Mouse (Mus musculus): ENCODE data around the gene Angptl2. TPM values are rescaled to one million over a fixed set of nuclear protein-coding genes. Genes with fewer than 3 reads are reported as not detected.

Angptl2 gene
- polyA plus RNA-seq, 1 experiment from 2014 or later = 24.2 TPM

DNA sequence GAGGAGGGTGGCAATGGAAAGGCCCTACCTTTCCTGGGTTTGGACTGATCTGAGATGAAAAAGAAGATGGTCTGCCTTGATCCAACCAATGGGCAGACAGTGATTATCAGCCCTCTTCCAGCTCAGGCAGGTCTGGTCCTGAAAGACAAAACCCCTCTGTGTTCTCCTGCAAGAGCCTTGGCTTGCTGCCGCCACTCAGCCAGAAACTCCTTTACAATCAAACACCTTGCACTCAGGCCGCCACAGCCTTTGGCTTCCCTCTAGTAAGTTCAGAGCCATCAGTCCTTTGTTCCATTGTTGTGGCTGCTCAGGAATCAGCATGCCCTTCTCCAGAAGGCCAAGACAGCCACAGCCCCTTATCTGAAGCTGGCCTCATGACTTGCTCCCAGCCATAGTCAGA is 15.9 kb downstream of the Angptl2 start:
- H3K36me3 ChIP-seq (ENCODE audit: control insufficient read depth, insufficient read depth) = peaks cover 9% of the 10 kb centered on the region; the same call in 1 of the 2 replicates
- H3K9me3 ChIP-seq (ENCODE audit: control insufficient read depth) = no peaks in the 10 kb centered on the region
- H3K4me1 ChIP-seq (replicated peaks; ENCODE audit: control insufficient read depth, insufficient read depth, low read length) = no peaks in the 10 kb centered on the region
- no peak for ATAC-seq
- no peak overlapping the region for H3K4me3 ChIP-seq (ENCODE audit: low read depth, low read length)
- no peak overlapping the region for H3K27ac ChIP-seq (ENCODE audit: low read depth, low read length)
- no peak for TF ChIP-seq CTCF (IDR thresholded peaks at IDR 0.05; ENCODE audit: low read depth)
- no peak overlapping the region for H3K9ac ChIP-seq (ENCODE audit: low read depth, low read length)
- H3K4me2 ChIP-seq (replicated peaks; ENCODE audit: low read depth) = no peak overlapping the region
- H3K27me3 ChIP-seq (replicated peaks; ENCODE audit: control insufficient read depth, insufficient read depth, low read length) = no peaks in the 10 kb centered on the region
- whole genome bisulfite sequencing = 98% methylated on average over 2 of the region's 2 CpGs

DNA sequence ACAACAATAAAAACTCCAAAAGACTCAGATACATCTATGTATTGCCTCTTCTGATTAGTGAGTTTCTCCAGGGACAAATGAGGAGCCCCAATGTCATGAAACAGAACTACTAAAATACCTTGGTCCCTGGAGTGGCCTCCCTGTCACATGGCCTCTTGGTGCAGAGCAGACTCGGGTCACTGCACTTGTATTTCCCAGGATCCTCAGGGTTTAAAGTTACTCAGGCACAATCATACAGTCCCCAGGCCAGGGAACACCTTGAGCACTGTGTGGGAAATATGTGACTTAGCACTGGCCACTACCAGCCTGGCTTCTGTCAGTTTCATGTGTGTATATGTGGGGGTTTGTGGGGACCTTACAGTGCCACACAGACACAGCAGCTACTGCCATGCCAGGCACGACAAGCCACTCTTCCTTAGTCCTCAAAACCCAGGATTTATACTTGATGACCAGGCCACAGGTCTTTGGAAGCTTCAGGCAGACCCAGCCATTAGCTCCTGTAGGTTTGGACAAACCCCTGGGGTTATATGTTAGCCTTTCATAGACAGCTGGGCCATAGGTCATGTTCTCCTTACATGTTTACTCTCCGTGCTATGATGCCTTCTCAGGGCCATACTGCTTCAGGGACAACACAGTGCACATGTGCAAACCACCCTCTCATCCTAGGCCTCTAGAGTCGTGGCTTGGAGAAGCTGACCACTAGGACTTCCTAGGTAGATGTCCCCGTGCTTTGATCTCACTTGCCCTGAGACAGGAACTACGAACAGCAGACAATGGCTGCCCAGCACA is 17.1 kb downstream of the Angptl2 start:
- ATAC-seq = no peak
- WGBS = 68% methylated on average over 6 of the region's 6 CpGs
- Histone ChIP-seq H3K36me3 (ENCODE audit: control insufficient read depth, insufficient read depth) (peaks cover 21% of the 10 kb centered on the region; the same call in 1 of the 2 replicates), H3K4me3 (ENCODE audit: low read depth, low read length) (no peak overlapping the region), H3K9me3 (ENCODE audit: control insufficient read depth) (no peaks in the 10 kb centered on the region), H3K4me2 (replicated peaks; ENCODE audit: low read depth) (no peak overlapping the region), H3K4me1 (replicated peaks; ENCODE audit: control insufficient read depth, insufficient read depth, low read length) (no peaks in the 10 kb centered on the region), H3K27me3 (replicated peaks; ENCODE audit: control insufficient read depth, insufficient read depth, low read length) (no peaks in the 10 kb centered on the region), H3K9ac (ENCODE audit: low read depth, low read length) (no peak overlapping the region), H3K27ac (ENCODE audit: low read depth, low read length) (no peak overlapping the region)
- no peak for TF ChIP-seq CTCF (IDR thresholded peaks at IDR 0.05; ENCODE audit: low read depth)

DNA sequence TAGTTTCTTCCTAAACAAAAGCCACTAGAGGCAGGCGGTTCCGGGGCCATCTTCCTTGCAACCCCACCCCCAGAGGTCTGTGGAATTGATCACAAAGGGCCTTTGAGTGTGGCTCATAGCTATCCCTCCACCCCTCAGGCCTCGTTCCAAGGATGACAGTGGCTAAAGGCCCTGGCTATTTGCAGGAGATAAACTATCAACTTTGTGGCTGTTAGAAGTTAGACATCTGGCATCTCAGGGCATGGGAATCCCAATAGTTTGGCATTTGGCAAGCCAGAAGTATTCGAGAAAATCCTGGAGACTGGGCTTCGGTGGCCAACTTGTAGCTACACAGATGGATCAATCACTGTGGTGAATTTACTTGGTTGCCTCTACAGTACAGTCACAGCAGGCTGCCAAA is 18.0 kb downstream of the Angptl2 start:
- Histone ChIP-seq H3K4me3 (ENCODE audit: low read depth, low read length) (no peak overlapping the region), H3K9me3 (ENCODE audit: control insufficient read depth) (no peaks in the 10 kb centered on the region), H3K4me2 (replicated peaks; ENCODE audit: low read depth) (no peak overlapping the region), H3K27ac (ENCODE audit: low read depth, low read length) (no peak overlapping the region), H3K4me1 (replicated peaks; ENCODE audit: control insufficient read depth, insufficient read depth, low read length) (no peaks in the 10 kb centered on the region), H3K9ac (ENCODE audit: low read depth, low read length) (no peak overlapping the region), H3K27me3 (replicated peaks; ENCODE audit: control insufficient read depth, insufficient read depth, low read length) (no peaks in the 10 kb centered on the region), H3K36me3 (ENCODE audit: control insufficient read depth, insufficient read depth) (peaks cover 17% of the 10 kb centered on the region; the same call in 1 of the 2 replicates)
- WGBS = 79% methylated on average over 5 of the region's 5 CpGs
- TF ChIP-seq CTCF (IDR thresholded peaks at IDR 0.05; ENCODE audit: low read depth) = no peak
- no peak for ATAC-seq

DNA sequence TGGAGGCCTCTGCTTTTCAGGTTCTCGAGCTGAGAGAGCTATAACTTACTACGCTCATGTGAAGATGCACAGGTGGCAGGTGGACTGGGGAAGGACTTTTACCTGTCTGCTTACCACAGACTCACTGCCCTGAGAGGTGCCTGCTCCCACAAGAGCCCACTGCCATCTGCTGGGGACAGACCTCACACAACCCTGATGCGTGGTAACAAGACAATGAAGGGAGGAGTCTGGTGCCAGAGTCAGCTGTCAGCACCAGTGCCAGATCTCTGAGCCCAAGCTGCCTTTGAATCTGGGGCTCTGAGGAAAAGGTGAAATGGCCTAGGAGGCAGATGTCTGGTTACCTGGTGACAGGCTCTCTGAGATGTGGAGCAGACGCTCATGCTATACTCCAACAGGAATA is 19.0 kb downstream of the Angptl2 start:
- Histone ChIP-seq H3K36me3 (ENCODE audit: control insufficient read depth, insufficient read depth) (peaks cover 14% of the 10 kb centered on the region; the same call in 1 of the 2 replicates), H3K27me3 (replicated peaks; ENCODE audit: control insufficient read depth, insufficient read depth, low read length) (no peaks in the 10 kb centered on the region), H3K27ac (ENCODE audit: low read depth, low read length) (no peak overlapping the region), H3K4me3 (ENCODE audit: low read depth, low read length) (no peak overlapping the region), H3K9me3 (ENCODE audit: control insufficient read depth) (no peaks in the 10 kb centered on the region), H3K4me1 (replicated peaks; ENCODE audit: control insufficient read depth, insufficient read depth, low read length) (no peaks in the 10 kb centered on the region), H3K4me2 (replicated peaks; ENCODE audit: low read depth) (no peak overlapping the region), H3K9ac (ENCODE audit: low read depth, low read length) (no peak overlapping the region)
- TF ChIP-seq CTCF (IDR thresholded peaks at IDR 0.05; ENCODE audit: low read depth) = peak; percentile 48
- 83% methylated on average over 4 of the region's 4 CpGs for WGBS
- no peak for ATAC-seq

DNA sequence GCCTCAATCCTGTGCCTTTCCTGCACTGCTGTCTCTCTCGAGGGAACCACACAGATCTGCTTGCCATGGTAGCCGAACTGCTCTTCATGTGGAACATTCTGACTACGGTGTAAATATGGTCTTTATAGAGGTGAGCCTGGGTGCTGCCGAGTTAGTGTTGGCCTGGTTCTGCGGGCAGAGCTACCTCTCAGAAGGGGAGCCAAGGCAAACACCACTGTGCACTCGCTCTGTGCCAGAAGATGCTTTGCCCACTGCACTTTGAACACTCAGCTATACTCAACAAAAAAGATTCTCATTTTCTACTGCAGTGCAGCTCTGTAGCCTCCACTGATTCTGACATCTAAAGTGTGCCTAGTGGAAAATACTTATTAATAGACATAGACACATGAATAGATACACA is 21.7 kb downstream of the Angptl2 start:
- Histone ChIP-seq H3K4me3 (ENCODE audit: low read depth, low read length) (no peak overlapping the region), H3K9me3 (ENCODE audit: control insufficient read depth) (no peaks in the 10 kb centered on the region), H3K27me3 (replicated peaks; ENCODE audit: control insufficient read depth, insufficient read depth, low read length) (no peaks in the 10 kb centered on the region), H3K4me2 (replicated peaks; ENCODE audit: low read depth) (no peak overlapping the region), H3K27ac (ENCODE audit: low read depth, low read length) (no peak overlapping the region), H3K4me1 (replicated peaks; ENCODE audit: control insufficient read depth, insufficient read depth, low read length) (no peaks in the 10 kb centered on the region), H3K9ac (ENCODE audit: low read depth, low read length) (no peak overlapping the region), H3K36me3 (ENCODE audit: control insufficient read depth, insufficient read depth) (peaks cover 17% of the 10 kb centered on the region; the same call in 1 of the 2 replicates)
- WGBS = 88% methylated on average over 6 of the region's 6 CpGs
- TF ChIP-seq CTCF (IDR thresholded peaks at IDR 0.05; ENCODE audit: low read depth) = no peak
- no peak for ATAC-seq

DNA sequence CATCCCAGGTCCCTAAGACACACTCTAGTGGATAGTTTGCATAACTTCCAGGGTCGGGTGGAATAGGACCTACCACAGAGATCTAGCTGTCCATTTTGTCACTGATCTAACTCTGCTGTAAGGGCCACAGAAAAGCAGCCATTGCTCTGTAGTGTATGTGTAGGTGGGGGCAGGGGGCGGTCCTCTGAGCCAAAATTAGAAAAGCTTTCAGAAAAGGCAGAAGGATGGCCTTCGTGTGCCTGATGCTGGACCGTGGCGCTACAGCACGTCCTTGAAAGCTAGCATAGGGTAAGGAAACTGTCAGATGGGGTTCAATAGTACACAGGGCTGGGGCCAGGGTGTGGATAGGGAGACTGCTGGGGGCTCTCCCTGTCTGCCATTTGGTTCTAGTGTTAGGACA is 29.0 kb downstream of the Angptl2 start:
- Histone ChIP-seq H3K4me3 (ENCODE audit: low read depth, low read length) (no peak overlapping the region), H3K36me3 (ENCODE audit: control insufficient read depth, insufficient read depth) (peaks cover 26% of the 10 kb centered on the region), H3K27ac (ENCODE audit: low read depth, low read length) (no peak overlapping the region), H3K27me3 (replicated peaks; ENCODE audit: control insufficient read depth, insufficient read depth, low read length) (no peaks in the 10 kb centered on the region), H3K4me1 (replicated peaks; ENCODE audit: control insufficient read depth, insufficient read depth, low read length) (no peaks in the 10 kb centered on the region), H3K4me2 (replicated peaks; ENCODE audit: low read depth) (no peak overlapping the region), H3K9ac (ENCODE audit: low read depth, low read length) (no peak overlapping the region), H3K9me3 (ENCODE audit: control insufficient read depth) (no peaks in the 10 kb centered on the region)
- TF ChIP-seq CTCF (IDR thresholded peaks at IDR 0.05; ENCODE audit: low read depth) = no peak
- ATAC-seq = no peak
- WGBS = 76% methylated on average over 6 of the region's 6 CpGs

Measured in intestine, postnatal 0 days (tissue).